Mouse (Mus musculus): ENCODE results near the gene Rab7. TPM values are rescaled to one million over a fixed set of nuclear protein-coding genes. Genes with fewer than 3 reads are reported as not detected.

Gene Rab7
- polyA plus RNA-seq (2014; fragmentation: Illumina TruSeq; extraction: RNeasy Lipid Tissue Mini Kit (QIAGEN cat#74804)): 337 TPM

GRCm38 (mm10) chr6:88044577-88045405 is at the start of gene Rab7:
Rab7 (minus strand) TSS chr6:88045270.

GRCm38 (mm10) chr6:88084278-88085151 is 39.4 kb upstream of the Rab7 start, which contains the start of gene Rpn1:
Rpn1 (plus strand) TSS chr6:88084482.

GRCm38 (mm10) chr6:87981547-87982256 is 63.4 kb downstream of the Rab7 start, which contains the start of gene H1fx:
H1fx (minus strand) TSS chr6:87981637.

Other genes starting within 250 kb of the Rab7 start
- 8.1 TPM for gene Rab43, start 233.1 kb downstream of the Rab7 start, polyA plus RNA-seq (2014; fragmentation: Illumina TruSeq; extraction: RNeasy Lipid Tissue Mini Kit (QIAGEN cat#74804))
- gene Gm45140, start 209.5 kb downstream of the Rab7 start, polyA plus RNA-seq (2014; fragmentation: Illumina TruSeq; extraction: RNeasy Lipid Tissue Mini Kit (QIAGEN cat#74804)): not detected
- 30.8 TPM for gene Isy1, start 206.5 kb downstream of the Rab7 start, polyA plus RNA-seq (2014; fragmentation: Illumina TruSeq; extraction: RNeasy Lipid Tissue Mini Kit (QIAGEN cat#74804))
- gene Cnbp, start 194.2 kb downstream of the Rab7 start, polyA plus RNA-seq (2014; fragmentation: Illumina TruSeq; extraction: RNeasy Lipid Tissue Mini Kit (QIAGEN cat#74804)): 1,095 TPM
- gene Copg1, start 157.5 kb downstream of the Rab7 start, polyA plus RNA-seq (2014; fragmentation: Illumina TruSeq; extraction: RNeasy Lipid Tissue Mini Kit (QIAGEN cat#74804)): 30.0 TPM
- 11.7 TPM for gene Hmces, start 131.3 kb downstream of the Rab7 start, polyA plus RNA-seq (2014; fragmentation: Illumina TruSeq; extraction: RNeasy Lipid Tissue Mini Kit (QIAGEN cat#74804))
- gene H1fx, start 63.6 kb downstream of the Rab7 start, polyA plus RNA-seq (2014; fragmentation: Illumina TruSeq; extraction: RNeasy Lipid Tissue Mini Kit (QIAGEN cat#74804)): not detected
- gene Rpn1, start 39.2 kb upstream of the Rab7 start, polyA plus RNA-seq (2014; fragmentation: Illumina TruSeq; extraction: RNeasy Lipid Tissue Mini Kit (QIAGEN cat#74804)): 232 TPM
- 6.5 TPM for gene Gata2, start 148.6 kb upstream of the Rab7 start, polyA plus RNA-seq (2014; fragmentation: Illumina TruSeq; extraction: RNeasy Lipid Tissue Mini Kit (QIAGEN cat#74804))
- not detected for gene Dnajb8, start 177.0 kb upstream of the Rab7 start, polyA plus RNA-seq (2014; fragmentation: Illumina TruSeq; extraction: RNeasy Lipid Tissue Mini Kit (QIAGEN cat#74804))